Mouse (Mus musculus): ENCODE data around the gene Sfi1. TPM values are rescaled to one million over a fixed set of nuclear protein-coding genes. Genes with fewer than 3 reads are reported as not detected.

Gene Sfi1
- 11.2 and 13.2 TPM in 2 replicates for polyA plus RNA-seq (2014; fragmentation: Nextera tagmentation; extraction: Ambion mirVana)

DNA sequence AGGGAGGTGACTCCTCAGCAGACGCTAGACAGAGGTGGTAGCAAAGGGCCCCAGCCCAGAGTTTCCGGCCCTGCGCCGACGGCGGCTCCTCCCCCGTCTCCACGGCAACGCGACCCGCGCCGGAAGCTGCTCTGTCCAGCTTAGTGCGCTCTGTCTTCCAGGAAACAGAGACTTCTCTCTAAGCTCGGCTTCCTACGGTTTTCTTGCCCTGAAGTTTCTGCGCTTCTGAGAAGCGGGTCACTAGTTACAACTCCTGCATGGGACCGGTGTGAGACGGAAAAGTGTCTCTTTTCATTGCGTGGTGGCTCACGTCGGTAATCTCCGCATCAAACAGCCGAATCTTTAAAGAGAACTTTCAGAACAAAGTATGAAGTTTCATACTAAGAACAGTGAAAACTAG, at the start of gene Sfi1:
TSS of gene Sfi1 (minus strand) at position 101 of the 400 bp plus-strand sequence.
- Histone ChIP-seq H3K4me2 (ENCODE audit: low read length) (no peak within 1 kb of the TSS), H3K9me3 (ENCODE audit: control insufficient read depth, low read length) (no peaks in the 10 kb centered on the region), H3K36me3 (ENCODE audit: control insufficient read depth, insufficient read depth, low read length) (no peaks in the 10 kb centered on the region), H3K4me3 (replicated peaks; ENCODE audit: low read depth, low read length) (no peak within 1 kb of the TSS), H3K9ac (replicated peaks; ENCODE audit: low read length) (no peak within 1 kb of the TSS), H3K27me3 (ENCODE audit: control insufficient read depth, insufficient read depth, low read length) (no peaks in the 10 kb centered on the region), H3K27ac (replicated peaks; ENCODE audit: low read depth, low read length) (no peak within 1 kb of the TSS), H3K4me1 (ENCODE audit: control insufficient read depth, insufficient read depth, low read length) (no peaks in the 10 kb centered on the region)
- ATAC-seq (ENCODE audit: low FRiP score, low TSS enrichment) (no peak), DNase-seq (no peak)
- WGBS = 86% methylated on average over 25 of the region's 25 CpGs

DNA sequence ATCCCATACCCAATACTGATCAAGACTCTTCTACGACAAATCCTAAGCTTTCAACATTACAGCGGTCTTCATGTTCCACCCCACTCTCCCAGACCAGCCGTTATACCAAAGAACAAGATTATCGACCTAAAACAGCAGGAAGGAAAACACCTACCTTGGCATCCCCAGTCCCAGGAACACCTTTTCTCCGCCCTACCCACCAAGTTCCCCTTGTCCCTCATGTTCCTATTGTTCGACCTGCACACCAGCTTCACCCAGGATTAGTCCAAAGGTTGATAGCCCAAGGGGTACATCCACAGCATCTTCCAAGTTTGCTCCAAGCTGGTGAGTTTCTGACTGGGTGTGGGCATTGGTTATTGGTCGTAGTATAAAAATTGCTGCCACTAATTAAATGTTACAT, 49.1 kb upstream of the Sfi1 start:
- no peaks in the 10 kb centered on the region for H3K4me1 ChIP-seq (ENCODE audit: control insufficient read depth, insufficient read depth, low read length)
- no peak for DNase-seq
- no peak overlapping the region for H3K27ac ChIP-seq (replicated peaks; ENCODE audit: low read depth, low read length)
- no peak overlapping the region for H3K4me3 ChIP-seq (replicated peaks; ENCODE audit: low read depth, low read length)
- ATAC-seq (ENCODE audit: low FRiP score, low TSS enrichment) = no peak
- peaks cover 94% of the 10 kb centered on the region for H3K36me3 ChIP-seq (ENCODE audit: control insufficient read depth, insufficient read depth, low read length)
- H3K4me2 ChIP-seq (ENCODE audit: low read length) = no peak overlapping the region
- 94% methylated on average over 7 of the region's 7 CpGs for WGBS
- no peaks in the 10 kb centered on the region for H3K27me3 ChIP-seq (ENCODE audit: control insufficient read depth, insufficient read depth, low read length)
- no peak overlapping the region for H3K9ac ChIP-seq (replicated peaks; ENCODE audit: low read length)
- peaks cover 3% of the 10 kb centered on the region; the same call in 1 of the 2 replicates for H3K9me3 ChIP-seq (ENCODE audit: control insufficient read depth, low read length)

DNA sequence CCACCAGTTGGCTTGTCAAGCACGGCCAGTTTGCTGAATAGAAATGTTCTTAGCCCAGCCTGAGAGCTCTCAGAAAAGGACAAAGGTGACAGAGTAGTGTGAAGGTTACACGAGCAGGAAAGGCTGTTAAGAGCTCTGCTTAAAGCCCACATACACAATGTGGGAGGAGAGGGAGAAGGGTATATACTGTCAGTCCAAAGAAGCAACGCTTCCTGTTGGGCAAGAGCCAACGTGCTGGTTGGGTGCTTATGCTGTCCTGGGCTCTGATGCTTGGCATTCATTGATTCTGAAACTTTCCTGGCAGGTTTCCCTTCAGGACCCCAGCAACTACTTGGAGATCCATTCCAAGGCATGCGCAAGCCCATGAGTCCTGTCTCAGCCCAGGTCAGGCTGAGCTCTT, 42.0 kb upstream of the Sfi1 start:
- Histone ChIP-seq H3K9ac (replicated peaks; ENCODE audit: low read length) (no peak overlapping the region), H3K27ac (replicated peaks; ENCODE audit: low read depth, low read length) (no peak overlapping the region), H3K4me2 (ENCODE audit: low read length) (no peak overlapping the region), H3K27me3 (ENCODE audit: control insufficient read depth, insufficient read depth, low read length) (no peaks in the 10 kb centered on the region), H3K4me1 (ENCODE audit: control insufficient read depth, insufficient read depth, low read length) (no peaks in the 10 kb centered on the region), H3K36me3 (ENCODE audit: control insufficient read depth, insufficient read depth, low read length) (peaks cover 86% of the 10 kb centered on the region), H3K9me3 (ENCODE audit: control insufficient read depth, low read length) (no peaks in the 10 kb centered on the region), H3K4me3 (replicated peaks; ENCODE audit: low read depth, low read length) (no peak overlapping the region)
- 88% methylated on average over 5 of the region's 5 CpGs for WGBS
- peak; percentile 8 for DNase-seq
- no peak for ATAC-seq (ENCODE audit: low FRiP score, low TSS enrichment)

DNA sequence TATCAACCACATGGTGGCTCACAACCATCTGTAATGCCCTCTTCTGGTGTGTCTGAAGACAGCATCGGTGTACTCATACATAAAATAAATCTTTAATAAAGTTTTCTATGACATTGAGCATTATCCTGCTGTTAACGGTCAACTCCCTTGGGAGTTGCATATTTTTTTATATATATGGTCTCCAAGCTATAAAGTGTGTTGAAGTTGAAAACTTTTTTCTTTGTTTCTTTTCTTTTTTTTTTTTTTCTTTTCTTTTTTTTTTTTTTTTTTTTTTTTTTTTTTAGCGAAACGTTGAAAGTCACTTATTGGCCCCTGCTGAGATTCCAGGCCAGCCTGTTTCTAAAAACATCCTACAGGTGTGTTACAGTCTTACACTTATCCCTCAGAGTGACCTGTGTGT, 40.4 kb upstream of the Sfi1 start:
- Histone ChIP-seq H3K27ac (replicated peaks; ENCODE audit: low read depth, low read length) (no peak overlapping the region), H3K36me3 (ENCODE audit: control insufficient read depth, insufficient read depth, low read length) (peaks cover 86% of the 10 kb centered on the region), H3K27me3 (ENCODE audit: control insufficient read depth, insufficient read depth, low read length) (no peaks in the 10 kb centered on the region), H3K9me3 (ENCODE audit: control insufficient read depth, low read length) (no peaks in the 10 kb centered on the region), H3K4me1 (ENCODE audit: control insufficient read depth, insufficient read depth, low read length) (no peaks in the 10 kb centered on the region), H3K4me2 (ENCODE audit: low read length) (no peak overlapping the region), H3K9ac (replicated peaks; ENCODE audit: low read length) (no peak overlapping the region), H3K4me3 (replicated peaks; ENCODE audit: low read depth, low read length) (no peak overlapping the region)
- WGBS = 96% methylated on average over 4 of the region's 4 CpGs
- no peak for DNase-seq
- no peak for ATAC-seq (ENCODE audit: low FRiP score, low TSS enrichment)

DNA sequence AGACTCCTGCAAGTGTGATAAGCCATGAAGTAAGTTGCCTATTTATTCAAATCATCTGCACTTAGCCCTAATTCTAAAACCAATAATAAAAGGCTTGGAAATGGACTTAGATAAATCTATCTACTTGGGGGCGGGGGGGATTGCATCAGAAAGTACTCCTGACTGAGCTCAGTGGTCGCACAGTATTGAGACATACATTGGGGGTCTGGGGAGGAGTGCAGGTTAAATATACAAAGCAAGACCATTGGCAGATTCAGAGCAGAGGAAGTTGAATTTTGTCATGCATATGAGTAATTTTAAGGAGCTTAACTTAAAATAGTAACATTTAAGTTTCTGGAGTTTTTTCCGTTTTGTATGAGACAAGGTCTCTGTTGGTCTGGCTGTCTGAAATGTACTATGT, 39.0 kb upstream of the Sfi1 start:
- no peak overlapping the region for H3K27ac ChIP-seq (replicated peaks; ENCODE audit: low read depth, low read length)
- H3K27me3 ChIP-seq (ENCODE audit: control insufficient read depth, insufficient read depth, low read length) = no peaks in the 10 kb centered on the region
- no peak overlapping the region for H3K4me3 ChIP-seq (replicated peaks; ENCODE audit: low read depth, low read length)
- no peaks in the 10 kb centered on the region for H3K9me3 ChIP-seq (ENCODE audit: control insufficient read depth, low read length)
- H3K9ac ChIP-seq (replicated peaks; ENCODE audit: low read length) = no peak overlapping the region
- ATAC-seq (ENCODE audit: low FRiP score, low TSS enrichment) (no peak), DNase-seq (no peak)
- H3K4me1 ChIP-seq (ENCODE audit: control insufficient read depth, insufficient read depth, low read length) = no peaks in the 10 kb centered on the region
- WGBS = 93% methylated on average over 3 of the region's 3 CpGs
- H3K4me2 ChIP-seq (ENCODE audit: low read length) = no peak overlapping the region
- H3K36me3 ChIP-seq (ENCODE audit: control insufficient read depth, insufficient read depth, low read length) = peaks cover 82% of the 10 kb centered on the region

DNA sequence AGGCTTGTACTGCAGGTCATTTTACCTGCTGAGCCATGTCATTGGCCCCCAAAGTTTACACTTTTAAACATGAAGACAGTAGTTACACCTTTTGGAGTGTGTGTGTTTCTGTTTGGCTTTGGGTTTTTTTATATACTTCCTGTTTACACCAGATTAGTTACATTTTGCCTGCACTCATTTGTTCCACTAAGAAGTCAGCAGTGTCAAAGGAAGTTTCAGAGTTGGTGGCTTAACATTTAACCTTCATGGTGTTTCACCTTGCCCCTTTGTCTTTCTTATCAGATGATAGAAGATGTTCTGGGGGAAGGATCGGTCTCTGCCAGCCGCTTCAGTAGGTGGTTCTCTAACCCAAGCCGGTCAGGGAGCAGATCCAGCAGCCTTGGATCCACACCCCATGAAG, 33.9 kb upstream of the Sfi1 start:
- Histone ChIP-seq H3K9me3 (ENCODE audit: control insufficient read depth, low read length) (no peaks in the 10 kb centered on the region), H3K4me3 (replicated peaks; ENCODE audit: low read depth, low read length) (no peak overlapping the region), H3K27me3 (ENCODE audit: control insufficient read depth, insufficient read depth, low read length) (no peaks in the 10 kb centered on the region), H3K27ac (replicated peaks; ENCODE audit: low read depth, low read length) (no peak overlapping the region), H3K4me1 (ENCODE audit: control insufficient read depth, insufficient read depth, low read length) (no peaks in the 10 kb centered on the region), H3K36me3 (ENCODE audit: control insufficient read depth, insufficient read depth, low read length) (peaks cover 87% of the 10 kb centered on the region), H3K4me2 (ENCODE audit: low read length) (no peak overlapping the region), H3K9ac (replicated peaks; ENCODE audit: low read length) (no peak overlapping the region)
- no peak for ATAC-seq (ENCODE audit: low FRiP score, low TSS enrichment)
- WGBS = 97% methylated on average over 3 of the region's 3 CpGs
- no peak for DNase-seq

DNA sequence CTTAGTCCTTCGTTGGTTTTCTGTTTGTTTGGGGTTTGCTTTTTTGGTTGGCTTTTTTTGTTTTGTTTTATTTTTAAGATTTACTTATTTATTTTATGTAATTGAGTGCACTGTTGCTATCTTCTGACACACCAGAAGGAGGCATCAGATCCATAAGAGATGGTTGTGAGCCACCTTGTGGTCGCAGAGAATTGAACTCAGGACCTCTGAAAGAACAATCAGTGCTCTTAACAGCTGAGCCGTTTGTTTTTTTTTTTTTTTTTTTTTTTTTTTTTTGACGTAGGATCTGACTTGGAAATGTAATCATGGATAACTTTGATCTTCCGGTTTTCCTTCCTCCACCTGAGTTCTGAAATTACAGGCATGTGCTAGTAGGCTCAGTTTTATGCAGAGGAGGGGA, 29.8 kb upstream of the Sfi1 start:
- no peak for ATAC-seq (ENCODE audit: low FRiP score, low TSS enrichment)
- H3K4me1 ChIP-seq (ENCODE audit: control insufficient read depth, insufficient read depth, low read length) = no peaks in the 10 kb centered on the region
- H3K4me2 ChIP-seq (ENCODE audit: low read length) = no peak overlapping the region
- 82% methylated on average over 5 of the region's 5 CpGs for WGBS
- peaks cover 80% of the 10 kb centered on the region for H3K36me3 ChIP-seq (ENCODE audit: control insufficient read depth, insufficient read depth, low read length)
- H3K27me3 ChIP-seq (ENCODE audit: control insufficient read depth, insufficient read depth, low read length) = no peaks in the 10 kb centered on the region
- no peak overlapping the region for H3K9ac ChIP-seq (replicated peaks; ENCODE audit: low read length)
- H3K4me3 ChIP-seq (replicated peaks; ENCODE audit: low read depth, low read length) = no peak overlapping the region
- no peak for DNase-seq
- no peak overlapping the region for H3K27ac ChIP-seq (replicated peaks; ENCODE audit: low read depth, low read length)
- no peaks in the 10 kb centered on the region for H3K9me3 ChIP-seq (ENCODE audit: control insufficient read depth, low read length)

DNA sequence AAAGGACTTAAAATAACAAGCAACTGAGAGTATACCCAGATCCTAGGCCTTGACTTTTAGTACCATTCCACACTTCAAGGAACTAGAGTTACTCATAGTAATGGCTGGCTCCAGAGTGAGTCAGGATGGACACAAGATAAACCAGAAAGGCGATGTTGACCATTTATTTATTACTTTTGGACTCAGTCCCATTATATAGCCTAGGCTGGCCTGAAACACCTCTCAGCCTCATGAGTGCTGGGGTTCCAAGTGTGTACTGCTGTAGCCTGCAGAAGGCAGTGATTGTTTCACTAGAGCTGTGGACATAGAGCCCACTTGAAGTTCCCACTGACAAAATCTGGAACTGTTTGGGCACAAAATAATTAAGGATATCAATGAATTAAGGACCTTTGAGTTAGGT, 19.3 kb upstream of the Sfi1 start:
- no peaks in the 10 kb centered on the region for H3K9me3 ChIP-seq (ENCODE audit: control insufficient read depth, low read length)
- no peak for DNase-seq
- no peaks in the 10 kb centered on the region for H3K4me1 ChIP-seq (ENCODE audit: control insufficient read depth, insufficient read depth, low read length)
- H3K4me2 ChIP-seq (ENCODE audit: low read length) = no peak overlapping the region
- ATAC-seq (ENCODE audit: low FRiP score, low TSS enrichment) = no peak
- peaks cover 72% of the 10 kb centered on the region for H3K36me3 ChIP-seq (ENCODE audit: control insufficient read depth, insufficient read depth, low read length)
- 91% methylated on average over 1 of the region's 1 CpGs for WGBS
- no peaks in the 10 kb centered on the region for H3K27me3 ChIP-seq (ENCODE audit: control insufficient read depth, insufficient read depth, low read length)
- H3K27ac ChIP-seq (replicated peaks; ENCODE audit: low read depth, low read length) = no peak overlapping the region
- no peak overlapping the region for H3K4me3 ChIP-seq (replicated peaks; ENCODE audit: low read depth, low read length)
- H3K9ac ChIP-seq (replicated peaks; ENCODE audit: low read length) = no peak overlapping the region

DNA sequence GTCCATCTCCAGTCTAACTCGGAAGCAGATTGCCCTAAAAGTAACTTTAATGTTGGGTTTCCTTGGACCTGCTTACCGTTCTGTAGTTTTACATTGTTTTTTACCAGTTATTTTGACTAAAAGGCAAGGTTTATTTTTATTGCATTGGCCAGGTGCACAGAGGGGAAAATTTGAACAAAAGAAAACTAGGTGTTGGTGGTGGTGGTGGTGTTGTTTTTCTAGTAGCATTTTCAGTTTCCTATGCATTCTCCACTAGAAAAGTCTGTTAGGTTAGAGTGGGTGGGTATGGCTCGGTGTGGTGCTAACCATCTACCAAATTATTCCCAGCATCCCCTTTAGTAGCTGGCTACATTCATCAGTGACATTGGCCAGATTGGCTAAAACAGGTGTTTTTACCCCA, 13.5 kb upstream of the Sfi1 start:
- 98% methylated on average over 3 of the region's 3 CpGs for WGBS
- Histone ChIP-seq H3K4me3 (replicated peaks; ENCODE audit: low read depth, low read length) (no peak overlapping the region), H3K4me2 (ENCODE audit: low read length) (no peak overlapping the region), H3K4me1 (ENCODE audit: control insufficient read depth, insufficient read depth, low read length) (no peaks in the 10 kb centered on the region), H3K36me3 (ENCODE audit: control insufficient read depth, insufficient read depth, low read length) (peaks cover 49% of the 10 kb centered on the region), H3K9ac (replicated peaks; ENCODE audit: low read length) (no peak overlapping the region), H3K27ac (replicated peaks; ENCODE audit: low read depth, low read length) (no peak overlapping the region), H3K27me3 (ENCODE audit: control insufficient read depth, insufficient read depth, low read length) (no peaks in the 10 kb centered on the region), H3K9me3 (ENCODE audit: control insufficient read depth, low read length) (no peaks in the 10 kb centered on the region)
- DNase-seq (no peak), ATAC-seq (ENCODE audit: low FRiP score, low TSS enrichment) (no peak)
